Mouse (Mus musculus) fat pad, adult 2 months (tissue): Measurements from ENCODE around the gene Ces1f.

ENCODE experiments used
- DNase-seq: peaks from one replicate; pipeline ENCODE4 v3.0.0-alpha.2; 2011; ENCODE audit warnings: low read depth, low spot score; ENCODE audit errors: extremely low read depth

Ces1f gene

DNA sequence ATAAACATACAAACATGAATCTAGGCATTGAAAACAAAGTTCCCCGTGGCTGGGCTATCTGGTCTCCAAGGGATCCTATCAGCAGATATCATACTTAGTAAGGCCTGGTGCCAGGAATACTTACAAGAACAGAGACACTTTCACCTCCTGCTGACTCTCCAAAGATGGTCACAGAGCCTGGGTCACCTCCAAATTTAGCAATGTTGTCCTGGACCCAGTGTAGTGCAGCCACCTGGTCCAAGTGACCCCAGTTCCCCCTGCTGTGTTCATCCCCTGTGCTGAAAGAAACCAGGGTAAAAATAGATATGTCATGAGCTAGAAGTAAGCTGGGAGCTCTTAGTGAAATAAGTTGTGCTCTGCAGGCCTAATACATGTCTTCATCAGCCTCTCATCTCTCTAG, 62.2 kb downstream of the Ces1f start:
- no peak for DNase-seq

DNA sequence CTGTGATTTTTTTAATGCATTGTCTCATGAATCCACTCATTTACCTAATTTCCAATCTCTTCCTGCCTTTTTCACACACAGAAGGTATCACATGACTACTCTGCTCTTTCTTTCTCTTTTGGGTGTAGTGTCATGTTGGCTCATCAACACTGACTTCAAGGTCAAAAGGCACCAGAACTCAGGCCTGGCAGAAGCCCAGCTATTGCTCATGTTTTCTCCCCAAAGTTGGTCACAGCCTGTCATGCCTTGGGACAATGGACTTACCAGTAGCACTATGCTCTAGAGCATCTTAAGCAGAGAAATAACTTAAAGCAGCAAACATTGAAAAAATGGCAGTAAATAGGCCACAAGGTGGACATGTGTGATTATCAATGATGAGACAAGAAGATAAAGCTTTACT, 68.5 kb downstream of the Ces1f start:
- no peak for DNase-seq
